Mouse (Mus musculus): Measurements from ENCODE around the gene Manbal.

Manbal gene

GRCm38 (mm10) chr2:157434497-157434896 is 67.1 kb downstream of the Manbal start:
- DNase-seq (ENCODE audit: low read depth, low spot score) = no peak

GRCm38 (mm10) chr2:157436496-157436895 is 69.1 kb downstream of the Manbal start:
- DNase-seq (ENCODE audit: low read depth, low spot score) = no peak

- DNase-seq (ENCODE audit: low read depth, low spot score) = no peak
Observed at GRCm38 (mm10) chr2:157437123-157437522, 69.7 kb downstream of the Manbal start.

- DNase-seq (ENCODE audit: low read depth, low spot score) = no peak
Observed at GRCm38 (mm10) chr2:157441363-157441762, 74.0 kb downstream of the Manbal start.
